Mouse (Mus musculus): Measurements from ENCODE around the gene Astn1. TPM values are rescaled to one million over a fixed set of nuclear protein-coding genes. Genes with fewer than 3 reads are reported as not detected.

The Astn1 gene
- polyA plus RNA-seq, 1 experiment from 2014 or later = 0.38 TPM

- H3K4me2 ChIP-seq (ENCODE audit: low read length) = no peak overlapping the region
- no peaks in the 10 kb centered on the region for H3K36me3 ChIP-seq (ENCODE audit: insufficient read depth, low read length)
- TF ChIP-seq CTCF (IDR thresholded peaks at IDR 0.05; ENCODE audit: low read depth) = no peak
- no peak overlapping the region for H3K4me3 ChIP-seq (replicated peaks; ENCODE audit: low read depth, low read length)
- WGBS = 38% methylated on average over 3 of the region's 3 CpGs
- H3K9me3 ChIP-seq (replicated peaks; ENCODE audit: low read length) = no peaks in the 10 kb centered on the region
- no peak overlapping the region for H3K27ac ChIP-seq
- ATAC-seq (replicated peaks; ENCODE audit: low FRiP score, low read depth) = no peak
- no peaks in the 10 kb centered on the region for H3K4me1 ChIP-seq (replicated peaks; ENCODE audit: insufficient read depth, low read length)
- H3K27me3 ChIP-seq (ENCODE audit: insufficient read depth, low read length) = no peaks in the 10 kb centered on the region
- no peak for DNase-seq (ENCODE audit: low spot score)
- no peak overlapping the region for H3K9ac ChIP-seq (ENCODE audit: low read depth, low read length)
These were observed 145.5 kb downstream of the Astn1 start for GRCm38 (mm10) chr1:158507610-158508009.

- WGBS = 80% methylated on average over 4 of the region's 4 CpGs
- no peak overlapping the region for H3K27ac ChIP-seq
- DNase-seq (ENCODE audit: low spot score) (peak; percentile 22), ATAC-seq (replicated peaks; ENCODE audit: low FRiP score, low read depth) (no peak)
- H3K4me2 ChIP-seq (ENCODE audit: low read length) = no peak overlapping the region
- H3K9ac ChIP-seq (ENCODE audit: low read depth, low read length) = no peak overlapping the region
- H3K4me1 ChIP-seq (replicated peaks; ENCODE audit: insufficient read depth, low read length) = no peaks in the 10 kb centered on the region
- H3K36me3 ChIP-seq (ENCODE audit: insufficient read depth, low read length) = no peaks in the 10 kb centered on the region
- no peaks in the 10 kb centered on the region for H3K27me3 ChIP-seq (ENCODE audit: insufficient read depth, low read length)
- no peak overlapping the region for H3K4me3 ChIP-seq (replicated peaks; ENCODE audit: low read depth, low read length)
- H3K9me3 ChIP-seq (replicated peaks; ENCODE audit: low read length) = no peaks in the 10 kb centered on the region
- TF ChIP-seq CTCF (IDR thresholded peaks at IDR 0.05; ENCODE audit: low read depth) = peak; percentile 30
These were observed 147.2 kb downstream of the Astn1 start for GRCm38 (mm10) chr1:158509112-158509855.

- H3K9ac ChIP-seq (ENCODE audit: low read depth, low read length) = no peak overlapping the region
- no peaks in the 10 kb centered on the region for H3K9me3 ChIP-seq (replicated peaks; ENCODE audit: low read length)
- DNase-seq (ENCODE audit: low spot score) (no peak), ATAC-seq (replicated peaks; ENCODE audit: low FRiP score, low read depth) (no peak)
- H3K4me2 ChIP-seq (ENCODE audit: low read length) = no peak overlapping the region
- no peak overlapping the region for H3K4me3 ChIP-seq (replicated peaks; ENCODE audit: low read depth, low read length)
- WGBS = 90% methylated on average over 15 of the region's 15 CpGs
- no peaks in the 10 kb centered on the region for H3K27me3 ChIP-seq (ENCODE audit: insufficient read depth, low read length)
- no peaks in the 10 kb centered on the region for H3K36me3 ChIP-seq (ENCODE audit: insufficient read depth, low read length)
- H3K4me1 ChIP-seq (replicated peaks; ENCODE audit: insufficient read depth, low read length) = no peaks in the 10 kb centered on the region
- no peak for TF ChIP-seq CTCF (IDR thresholded peaks at IDR 0.05; ENCODE audit: low read depth)
- H3K27ac ChIP-seq = no peak overlapping the region
These were observed 148.6 kb downstream of the Astn1 start for GRCm38 (mm10) chr1:158510478-158511207.

- Histone ChIP-seq H3K9ac (ENCODE audit: low read depth, low read length) (no peak overlapping the region), H3K4me2 (ENCODE audit: low read length) (no peak overlapping the region), H3K4me3 (replicated peaks; ENCODE audit: low read depth, low read length) (no peak overlapping the region), H3K4me1 (replicated peaks; ENCODE audit: insufficient read depth, low read length) (no peaks in the 10 kb centered on the region), H3K9me3 (replicated peaks; ENCODE audit: low read length) (no peaks in the 10 kb centered on the region), H3K27ac (no peak overlapping the region), H3K27me3 (ENCODE audit: insufficient read depth, low read length) (no peaks in the 10 kb centered on the region), H3K36me3 (ENCODE audit: insufficient read depth, low read length) (no peaks in the 10 kb centered on the region)
- no peak for DNase-seq (ENCODE audit: low spot score)
- ATAC-seq (replicated peaks; ENCODE audit: low FRiP score, low read depth) = no peak
- no peak for TF ChIP-seq CTCF (IDR thresholded peaks at IDR 0.05; ENCODE audit: low read depth)
These were observed 150.0 kb downstream of the Astn1 start for GRCm38 (mm10) chr1:158512089-158512488.

- ATAC-seq (replicated peaks; ENCODE audit: low FRiP score, low read depth) (no peak), DNase-seq (ENCODE audit: low spot score) (no peak)
- Histone ChIP-seq H3K9me3 (replicated peaks; ENCODE audit: low read length) (no peaks in the 10 kb centered on the region), H3K4me3 (replicated peaks; ENCODE audit: low read depth, low read length) (no peak overlapping the region), H3K27ac (no peak overlapping the region), H3K27me3 (ENCODE audit: insufficient read depth, low read length) (no peaks in the 10 kb centered on the region), H3K36me3 (ENCODE audit: insufficient read depth, low read length) (no peaks in the 10 kb centered on the region), H3K4me2 (ENCODE audit: low read length) (no peak overlapping the region), H3K9ac (ENCODE audit: low read depth, low read length) (no peak overlapping the region), H3K4me1 (replicated peaks; ENCODE audit: insufficient read depth, low read length) (no peaks in the 10 kb centered on the region)
- TF ChIP-seq CTCF (IDR thresholded peaks at IDR 0.05; ENCODE audit: low read depth) = no peak
- 81% methylated on average over 6 of the region's 6 CpGs for WGBS
These were observed 150.6 kb downstream of the Astn1 start for GRCm38 (mm10) chr1:158512636-158513035.

GRCm38 (mm10) chr1:158513572-158513971 lies 151.5 kb downstream of the Astn1 start:
- ATAC-seq (replicated peaks; ENCODE audit: low FRiP score, low read depth) (no peak), DNase-seq (ENCODE audit: low spot score) (no peak)
- Histone ChIP-seq H3K4me2 (ENCODE audit: low read length) (no peak overlapping the region), H3K4me3 (replicated peaks; ENCODE audit: low read depth, low read length) (no peak overlapping the region), H3K36me3 (ENCODE audit: insufficient read depth, low read length) (no peaks in the 10 kb centered on the region), H3K9ac (ENCODE audit: low read depth, low read length) (no peak overlapping the region), H3K4me1 (replicated peaks; ENCODE audit: insufficient read depth, low read length) (no peaks in the 10 kb centered on the region), H3K9me3 (replicated peaks; ENCODE audit: low read length) (no peaks in the 10 kb centered on the region), H3K27ac (no peak overlapping the region), H3K27me3 (ENCODE audit: insufficient read depth, low read length) (no peaks in the 10 kb centered on the region)
- no peak for TF ChIP-seq CTCF (IDR thresholded peaks at IDR 0.05; ENCODE audit: low read depth)
- 73% methylated on average over 13 of the region's 13 CpGs for WGBS
